Mouse (Mus musculus): ENCODE results near the gene Calr4.

The Calr4 gene

DNA sequence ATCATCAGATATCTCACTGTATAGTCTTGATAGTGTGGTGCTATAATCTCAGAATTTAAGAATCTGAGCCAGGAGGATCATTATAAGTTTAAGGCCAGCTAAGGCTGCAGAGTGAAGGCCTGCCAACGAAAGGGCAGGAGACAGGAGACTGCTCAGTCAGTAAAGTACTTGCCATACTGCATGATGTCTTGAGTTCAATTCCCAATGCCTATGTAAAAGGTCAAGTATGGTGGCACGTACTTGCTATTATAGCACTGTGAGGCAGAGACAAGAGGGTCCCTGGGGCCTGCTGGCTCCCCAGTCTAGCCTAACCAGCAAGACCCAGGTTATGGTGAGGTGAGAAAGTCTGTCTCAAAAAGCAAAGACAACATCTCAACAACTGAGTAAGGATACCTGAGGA lies at the start of gene Calr4:
Gene Calr4 (plus strand): TSS at position 301 of the 400 bp plus-strand sequence.
- DNase-seq, result no peak

DNA sequence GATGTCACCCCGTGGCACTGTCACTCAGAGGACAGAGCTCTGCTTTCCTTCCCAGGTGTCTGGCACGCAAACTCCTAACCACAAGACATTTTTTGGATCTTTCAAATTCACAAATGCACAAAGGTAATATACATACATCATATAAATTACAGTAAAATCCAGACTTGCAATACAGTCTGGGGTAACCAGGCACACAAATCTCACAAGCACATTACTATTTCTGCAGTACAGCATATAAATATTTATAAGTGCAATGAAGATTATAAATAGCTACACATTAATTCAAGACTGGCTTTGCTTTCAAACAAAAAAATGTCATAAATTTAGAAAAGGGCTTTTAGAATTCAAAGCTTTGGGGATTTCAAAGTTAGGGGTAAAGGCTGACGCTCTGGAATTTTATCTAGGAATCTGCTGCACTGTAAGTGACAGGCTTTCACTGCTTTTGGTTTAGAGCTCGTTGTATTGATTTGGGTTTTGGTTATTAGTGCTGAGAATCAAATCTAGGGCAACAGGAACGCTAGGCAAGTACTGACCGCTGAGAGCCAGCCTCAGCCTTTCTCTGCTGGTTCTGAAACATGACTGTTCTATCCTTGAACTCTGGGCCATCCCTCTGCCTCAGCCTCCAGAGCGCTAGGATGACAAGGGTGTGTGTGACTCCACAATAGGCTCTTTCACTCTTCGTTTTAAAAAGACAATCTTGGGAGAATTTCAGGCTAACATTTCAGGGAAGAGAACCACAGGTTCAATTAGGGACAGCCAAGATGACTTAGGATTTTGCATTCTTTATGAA lies 48.5 kb upstream of the Calr4 start:
- no peak for DNase-seq

DNA sequence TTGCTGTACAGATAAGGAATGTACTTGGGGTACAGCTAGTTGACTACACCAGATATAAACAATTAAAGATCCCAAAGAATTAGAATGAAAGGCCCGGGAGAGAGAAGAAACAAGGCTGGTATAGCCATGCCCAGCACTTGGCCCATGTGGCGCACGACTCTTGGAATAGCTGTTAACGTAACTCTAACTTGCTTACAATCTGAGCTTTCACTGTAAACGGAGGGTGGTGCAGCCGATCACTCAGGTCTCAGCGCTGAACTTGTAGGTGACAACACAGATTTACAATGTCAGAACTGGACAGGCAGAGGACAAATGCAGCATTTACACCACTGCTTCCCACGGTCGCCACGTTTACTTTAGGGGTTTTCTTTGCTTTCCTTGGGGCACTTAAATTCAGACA lies 42.7 kb upstream of the Calr4 start:
- DNase-seq, result no peak

DNA sequence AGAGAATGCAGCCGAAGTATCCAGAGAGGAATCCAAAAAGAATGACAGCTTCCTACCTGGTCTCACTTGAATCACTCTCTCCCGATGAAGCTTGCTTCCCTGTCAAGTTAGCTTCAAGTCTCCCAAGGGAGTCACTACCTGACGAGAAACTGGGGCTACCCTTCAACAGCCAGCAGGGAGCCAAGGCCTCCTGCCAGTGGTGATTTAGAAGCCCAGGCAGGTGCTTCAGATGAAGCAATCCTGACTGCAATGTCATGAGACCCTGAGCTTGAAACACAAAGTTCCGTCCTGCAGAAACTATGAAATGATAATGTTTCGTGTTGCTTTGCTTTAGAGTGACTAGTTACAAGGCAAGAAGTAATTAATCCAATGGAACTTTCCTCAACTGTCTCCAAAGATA lies 40.4 kb upstream of the Calr4 start:
- DNase-seq, result no peak

DNA sequence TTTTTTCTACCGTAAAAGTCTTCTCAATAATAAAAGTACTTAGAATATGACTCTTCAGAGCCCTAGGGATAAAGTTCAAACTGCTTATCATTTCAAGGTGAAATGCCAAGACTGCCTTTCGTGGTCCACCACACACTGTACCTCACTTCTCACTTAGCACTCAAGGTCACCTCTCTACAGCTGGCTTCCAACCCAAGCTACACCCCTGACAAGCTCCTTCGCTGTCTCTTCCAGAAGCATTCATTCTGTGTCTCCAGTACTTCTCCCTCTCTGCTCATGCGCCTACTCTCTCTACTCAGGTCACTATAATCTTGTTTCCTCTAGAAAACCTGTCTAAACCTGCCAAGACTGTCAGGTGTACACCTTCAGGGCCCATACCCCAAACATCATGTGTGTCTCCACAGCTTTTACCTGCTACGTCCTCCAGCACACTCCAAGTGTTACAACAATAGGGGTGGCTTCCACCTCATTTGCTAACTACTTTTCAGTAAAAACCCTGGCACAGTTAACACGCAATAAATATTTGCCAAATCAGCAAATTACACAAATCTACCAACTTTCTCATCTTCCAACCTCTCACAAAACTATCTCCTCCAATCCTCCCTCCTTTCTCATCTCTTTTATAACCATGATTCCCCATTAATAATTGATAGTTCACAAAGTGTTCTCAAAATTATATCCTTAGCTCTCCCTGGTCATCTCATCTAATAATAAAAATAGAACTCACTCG lies 38.2 kb upstream of the Calr4 start:
- DNase-seq, result no peak

DNA sequence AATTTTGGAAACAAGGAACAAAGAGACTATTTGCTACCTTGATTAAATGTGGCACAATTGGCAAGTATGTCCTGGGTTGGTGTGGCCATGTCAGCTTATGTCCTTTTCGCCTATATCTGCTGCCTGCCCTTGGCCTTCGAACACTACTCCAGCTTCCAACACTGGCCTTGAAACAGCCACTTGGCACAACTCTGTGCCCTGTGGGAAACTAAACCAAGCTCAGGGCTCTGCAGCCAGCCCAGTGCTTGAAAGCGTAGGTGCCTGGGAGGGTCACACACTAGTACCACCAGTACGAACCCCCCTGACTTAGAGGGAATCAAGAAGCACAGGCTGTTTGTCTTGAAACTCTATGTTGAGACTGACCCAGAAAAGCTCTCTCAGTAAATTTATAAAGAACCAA lies 35.2 kb upstream of the Calr4 start:
- DNase-seq, result no peak

DNA sequence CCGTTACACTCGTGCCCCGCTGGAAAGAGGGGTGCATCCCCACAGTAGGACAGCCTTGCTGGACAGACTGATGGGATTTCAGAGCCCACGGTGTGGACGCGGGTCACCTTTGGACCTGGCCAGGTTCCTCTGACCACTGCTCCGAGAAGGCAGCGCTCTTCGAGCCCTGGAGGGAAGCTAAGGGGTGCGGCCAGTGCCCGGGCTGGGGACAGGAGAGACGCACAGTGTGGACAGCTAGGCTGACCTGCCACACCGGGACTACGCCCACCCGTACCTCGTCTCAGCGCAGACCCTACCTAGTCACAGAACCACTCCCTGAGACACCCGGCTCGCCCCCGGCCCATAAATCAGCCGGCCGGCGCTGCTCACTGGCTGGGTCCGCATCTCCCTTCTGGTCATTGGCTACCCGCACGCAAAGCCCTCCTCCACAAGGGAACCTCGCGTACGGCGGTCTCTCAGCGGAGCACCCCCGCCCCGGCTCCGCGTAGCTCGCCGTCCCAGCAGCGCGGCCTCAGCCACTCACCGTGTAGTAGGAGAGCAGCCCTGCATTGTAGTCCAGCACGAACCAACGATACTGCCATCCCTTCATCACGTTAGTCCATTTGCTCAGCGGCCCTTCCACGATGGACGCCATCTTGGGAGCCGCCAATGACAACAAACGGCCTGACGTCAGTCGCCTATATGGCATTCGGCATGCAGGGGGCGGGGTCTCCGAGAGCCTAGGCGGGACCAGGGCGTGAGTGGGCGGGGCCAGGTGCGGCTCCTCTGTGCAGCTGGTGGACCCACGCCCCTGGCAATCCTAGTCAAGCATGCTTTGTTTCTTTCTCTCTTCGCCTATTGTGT lies 32.5 kb upstream of the Calr4 start, which contains the start of gene Osbpl9:
Gene Osbpl9 (minus strand): TSS at position 691 of the 843 bp plus-strand sequence.
- DNase-seq, result peak; percentile 98

DNA sequence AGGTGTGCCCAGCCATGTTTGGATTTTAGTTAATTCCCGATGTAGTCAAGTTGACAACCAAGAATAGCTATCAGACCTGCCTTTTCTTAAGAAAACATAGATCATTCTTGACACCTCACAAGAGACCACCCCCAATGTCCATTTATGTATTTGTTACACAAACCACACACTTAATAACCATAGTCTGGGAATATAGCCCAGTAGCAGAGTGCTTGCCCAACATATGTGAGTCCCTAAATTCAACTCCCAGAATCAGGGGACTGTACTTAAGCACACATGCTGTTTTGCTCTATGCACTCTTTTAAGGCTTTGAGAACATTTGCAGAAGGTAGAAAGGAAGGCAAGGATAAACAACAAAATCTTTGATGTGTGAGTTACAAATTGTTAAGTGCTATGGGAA lies 30.4 kb upstream of the Calr4 start:
- DNase-seq, result no peak

DNA sequence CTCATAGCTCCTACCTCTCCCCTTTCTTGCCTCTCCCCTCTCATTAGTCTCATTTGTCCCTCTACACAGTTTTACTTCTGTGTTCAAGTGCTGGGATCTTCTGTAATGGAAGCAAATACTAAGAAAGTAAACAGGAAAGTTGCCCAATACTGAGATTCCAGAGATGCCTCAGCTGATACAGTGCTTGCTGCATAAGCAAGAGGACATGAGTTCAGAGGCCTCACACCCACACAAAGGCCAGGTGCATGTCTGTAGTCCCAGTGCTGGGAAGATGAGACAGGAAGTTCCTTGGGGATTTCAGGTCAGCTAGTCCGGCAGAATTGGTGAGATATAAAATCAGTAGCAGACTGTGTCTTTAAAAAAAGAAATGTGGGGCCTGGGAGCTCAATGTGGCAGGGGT lies 29.9 kb upstream of the Calr4 start:
- DNase-seq, result no peak

DNA sequence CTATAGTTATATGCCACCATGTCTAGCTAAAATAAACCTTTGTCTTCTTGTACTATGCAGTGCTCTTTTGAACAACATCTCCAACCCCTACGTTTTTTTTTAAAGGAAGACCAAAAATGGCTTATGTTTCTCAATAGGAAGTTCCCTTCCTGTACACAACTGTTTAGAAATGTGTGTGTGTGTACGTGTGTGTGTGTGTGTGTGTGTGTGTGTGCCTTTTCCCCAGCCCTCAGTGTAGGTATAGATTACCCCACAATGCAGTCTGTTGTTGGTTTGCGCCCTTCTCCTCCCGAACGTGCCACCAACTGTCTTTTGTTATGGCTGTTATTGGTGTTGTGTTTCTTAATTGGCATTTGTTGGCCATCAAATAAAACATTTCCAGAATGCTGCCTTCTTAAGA lies 26.8 kb upstream of the Calr4 start:
- DNase-seq, result no peak

DNA sequence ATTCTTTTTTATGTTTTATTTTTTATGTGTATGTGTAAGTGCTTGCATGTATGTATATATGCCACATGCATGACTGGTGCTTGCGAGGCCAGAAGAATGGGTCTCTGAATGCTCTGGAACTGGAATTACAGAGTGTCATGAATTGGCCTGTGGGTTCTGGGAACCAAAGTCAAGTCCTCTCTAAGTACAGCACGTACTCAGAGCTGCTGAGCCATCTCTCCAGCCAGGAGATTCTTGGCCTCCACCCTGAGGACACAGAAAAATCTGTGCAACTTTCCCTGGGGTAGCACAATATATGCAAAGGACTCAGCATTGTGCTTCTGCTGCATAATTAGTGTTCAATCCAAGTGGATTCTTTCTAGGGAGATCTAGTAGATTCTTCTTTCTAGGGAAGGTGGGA lies 24.0 kb upstream of the Calr4 start:
- DNase-seq, result no peak

DNA sequence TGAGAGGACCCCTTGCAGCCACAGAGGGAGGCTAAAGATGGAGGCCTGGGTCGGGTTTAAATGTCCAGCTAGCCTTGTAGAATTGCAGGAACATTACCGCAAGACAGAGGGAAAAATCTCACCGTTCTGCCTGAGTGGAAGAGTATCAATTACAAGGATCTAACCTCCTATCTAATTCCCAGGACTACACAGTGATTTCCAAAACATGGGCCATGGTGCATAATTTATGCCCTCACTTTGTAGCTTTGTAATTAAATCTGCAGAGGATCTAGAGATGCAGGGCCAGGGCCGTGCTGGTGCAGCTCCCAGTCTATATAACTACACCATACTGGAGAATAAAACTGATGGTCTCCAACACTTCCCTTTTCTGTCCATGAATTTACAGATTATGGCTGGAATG lies 23.4 kb upstream of the Calr4 start:
- no peak for DNase-seq

DNA sequence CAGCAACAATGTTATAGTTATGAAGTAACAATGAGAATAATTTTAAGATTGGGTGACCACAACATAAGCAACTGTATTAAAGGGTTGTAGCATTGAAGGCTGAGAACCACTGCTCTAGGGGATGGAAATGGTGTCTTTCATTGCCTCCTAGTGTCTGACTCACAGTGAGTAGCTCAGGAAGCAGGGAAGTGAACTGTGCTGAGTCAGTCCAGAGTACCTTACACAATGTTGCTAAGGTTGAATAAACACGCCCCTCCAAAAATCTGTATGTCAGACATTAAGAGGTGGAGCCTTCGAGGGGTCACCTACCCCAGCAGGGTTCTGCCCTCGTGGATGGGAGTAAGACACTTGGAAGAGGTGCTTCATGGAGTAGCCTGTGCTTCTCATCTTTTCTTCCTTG lies 20.3 kb upstream of the Calr4 start:
- no peak for DNase-seq

DNA sequence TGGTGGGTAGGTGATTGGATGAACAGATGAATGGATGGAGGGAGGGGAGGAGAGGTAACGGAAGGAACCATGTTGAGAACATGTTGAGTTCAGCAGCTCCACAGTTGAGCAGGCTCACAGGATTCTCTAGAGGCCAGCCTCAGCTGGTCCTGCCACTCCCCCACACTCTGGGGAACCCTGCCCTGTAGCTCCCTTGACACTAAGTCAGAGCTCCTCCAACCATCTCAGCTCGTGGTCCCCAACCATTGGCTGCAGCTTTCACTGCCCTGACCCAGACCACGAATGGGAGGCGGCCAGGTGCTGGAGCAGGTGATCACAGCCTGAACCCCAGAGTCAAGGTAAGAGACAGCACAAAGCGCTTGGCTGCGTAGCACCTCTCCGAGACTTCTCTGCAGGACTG lies 16.3 kb upstream of the Calr4 start:
- no peak for DNase-seq

DNA sequence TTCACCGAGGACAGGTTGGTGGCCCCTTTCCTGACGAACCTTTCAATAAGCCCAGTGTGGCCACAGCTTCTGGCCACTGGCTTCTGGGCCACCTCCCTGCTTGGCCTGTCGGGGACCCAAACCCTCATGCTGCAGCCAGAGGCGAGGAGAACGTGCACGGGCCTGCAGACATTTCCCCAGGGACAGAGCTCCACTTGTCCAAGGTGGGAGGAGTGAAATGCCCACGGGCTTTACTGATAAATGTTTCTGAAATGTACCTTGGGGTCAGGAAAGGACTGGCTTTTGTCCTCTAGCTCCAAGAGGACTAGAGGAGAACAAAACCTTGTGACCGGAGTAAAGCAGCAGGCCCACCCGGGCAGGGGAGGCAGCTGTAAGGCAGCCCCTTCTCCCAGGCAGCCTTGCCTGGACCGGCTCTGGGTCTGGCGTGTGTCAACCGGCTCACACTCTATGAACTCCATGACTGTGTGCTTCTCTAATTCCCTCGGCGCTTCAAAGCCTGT lies 13.8 kb upstream of the Calr4 start:
- DNase-seq, result no peak

DNA sequence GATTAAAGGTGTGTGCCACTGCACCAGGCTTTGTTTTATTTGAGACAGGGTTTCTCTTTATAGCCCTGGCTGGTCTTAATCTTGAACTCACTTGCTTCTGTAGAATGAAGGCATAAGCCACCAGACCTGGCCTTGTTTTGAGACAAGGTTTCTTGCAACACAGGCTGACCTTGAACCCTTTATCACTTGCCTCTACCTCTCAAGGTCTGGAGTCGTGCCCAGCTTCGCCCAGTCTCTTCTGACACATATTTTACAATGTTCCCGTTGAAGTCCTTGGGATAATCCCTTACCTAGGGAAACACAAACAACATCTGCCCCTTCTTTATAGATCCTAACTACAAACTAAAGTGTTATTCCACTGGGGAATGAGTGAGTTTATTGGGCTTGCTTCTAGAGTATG lies 12.3 kb upstream of the Calr4 start:
- DNase-seq, result no peak

DNA sequence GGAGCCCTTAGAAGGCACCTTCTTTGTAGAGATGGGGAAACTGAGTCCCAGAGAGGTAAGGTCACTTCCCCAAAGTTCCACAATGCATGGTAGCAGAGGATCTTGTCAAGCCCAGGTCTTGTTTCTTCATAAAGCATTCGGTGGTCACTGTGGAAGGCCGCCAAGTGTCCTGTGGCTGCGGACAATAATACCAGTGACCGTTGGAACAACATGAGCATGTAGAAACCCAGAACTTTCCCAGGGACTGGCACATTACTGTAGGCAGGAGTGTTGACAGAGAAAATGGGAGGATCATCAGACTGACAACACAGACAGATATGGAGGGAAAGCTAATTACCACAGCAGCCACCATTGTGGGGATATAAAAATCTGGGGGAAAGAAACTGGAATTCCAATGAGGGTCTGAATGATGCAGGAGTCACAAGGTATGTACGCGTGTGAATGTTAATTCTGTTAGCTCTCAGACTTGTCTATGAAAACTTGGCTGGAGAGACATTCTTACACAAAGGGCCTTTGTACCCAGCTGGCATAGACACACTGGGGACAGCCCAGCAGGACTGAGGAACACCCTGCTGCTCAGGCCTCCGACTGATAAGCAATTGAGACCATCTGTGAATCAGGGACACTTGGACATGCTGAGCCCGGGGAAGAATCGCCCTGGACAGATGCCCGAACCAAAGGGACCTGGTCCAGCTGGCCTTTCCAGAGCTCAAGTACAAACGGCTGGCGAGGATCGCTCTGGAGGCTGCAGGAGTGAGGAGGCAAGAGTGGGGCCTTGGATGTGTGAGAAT lies 9.3 kb upstream of the Calr4 start:
- DNase-seq, result peak; percentile 91

DNA sequence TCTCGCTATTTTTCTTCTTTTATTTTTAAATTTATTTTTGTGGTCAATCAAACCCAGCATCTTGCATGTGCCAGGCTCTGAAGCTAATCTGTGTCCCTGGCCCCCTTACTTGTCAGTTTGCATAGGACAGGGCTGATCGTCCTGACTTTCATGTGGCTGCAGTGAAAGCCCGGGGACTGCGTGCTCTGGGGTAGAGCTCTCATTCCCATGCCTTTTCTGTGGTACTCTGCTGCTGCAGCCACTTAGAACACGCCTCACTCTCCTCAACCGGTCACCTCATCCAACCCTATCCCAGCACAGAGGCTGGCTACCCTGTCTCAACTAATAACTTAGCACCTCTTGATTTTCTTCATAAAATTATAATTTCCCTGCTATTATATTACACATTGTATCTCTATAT lies 8.7 kb upstream of the Calr4 start:
- no peak for DNase-seq

DNA sequence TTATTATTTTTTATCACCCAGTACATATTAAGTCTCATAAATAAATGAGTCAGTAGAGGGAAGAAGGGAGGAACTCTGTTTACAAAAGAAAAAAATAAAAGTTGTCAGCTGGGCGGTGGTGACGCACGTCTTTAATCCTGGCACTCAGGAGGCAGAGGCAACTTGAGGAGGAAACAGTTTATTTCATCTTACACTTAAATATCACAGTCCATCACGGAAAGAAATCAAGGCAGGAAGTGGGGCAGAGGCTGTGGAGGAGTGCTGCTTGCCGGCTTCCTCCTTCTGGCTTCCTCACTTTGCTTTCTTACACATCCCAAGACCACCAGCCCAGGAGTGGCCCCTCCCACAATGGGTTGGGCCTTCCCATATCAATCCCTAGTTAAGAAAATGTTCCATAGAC lies 8.2 kb upstream of the Calr4 start:
- DNase-seq, result no peak

DNA sequence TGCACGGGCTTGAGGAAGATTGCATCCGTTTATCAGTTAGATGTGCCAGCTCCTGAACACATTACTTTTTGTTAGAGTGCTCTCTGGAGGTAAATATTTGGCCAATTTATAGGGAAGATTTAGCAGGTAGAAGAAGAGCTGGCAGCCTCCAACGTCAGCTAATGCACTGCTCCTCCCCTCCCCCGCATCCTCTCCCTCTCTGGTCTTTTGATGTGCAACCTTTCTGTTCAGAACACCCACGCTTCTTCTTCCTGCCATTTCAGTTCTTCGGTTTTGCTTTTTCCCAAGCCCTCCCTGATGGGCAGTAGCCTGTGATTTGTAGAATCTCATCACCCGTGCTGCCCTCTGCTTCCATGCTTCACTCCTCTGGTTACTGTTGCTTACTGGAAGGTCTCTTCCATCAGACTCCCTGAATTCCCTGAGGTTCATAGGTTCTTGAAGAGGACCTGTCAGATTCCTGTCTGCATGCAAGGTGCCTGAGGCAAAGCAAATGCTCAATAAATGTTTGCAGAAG lies 4.5 kb upstream of the Calr4 start:
- DNase-seq, result no peak

DNA sequence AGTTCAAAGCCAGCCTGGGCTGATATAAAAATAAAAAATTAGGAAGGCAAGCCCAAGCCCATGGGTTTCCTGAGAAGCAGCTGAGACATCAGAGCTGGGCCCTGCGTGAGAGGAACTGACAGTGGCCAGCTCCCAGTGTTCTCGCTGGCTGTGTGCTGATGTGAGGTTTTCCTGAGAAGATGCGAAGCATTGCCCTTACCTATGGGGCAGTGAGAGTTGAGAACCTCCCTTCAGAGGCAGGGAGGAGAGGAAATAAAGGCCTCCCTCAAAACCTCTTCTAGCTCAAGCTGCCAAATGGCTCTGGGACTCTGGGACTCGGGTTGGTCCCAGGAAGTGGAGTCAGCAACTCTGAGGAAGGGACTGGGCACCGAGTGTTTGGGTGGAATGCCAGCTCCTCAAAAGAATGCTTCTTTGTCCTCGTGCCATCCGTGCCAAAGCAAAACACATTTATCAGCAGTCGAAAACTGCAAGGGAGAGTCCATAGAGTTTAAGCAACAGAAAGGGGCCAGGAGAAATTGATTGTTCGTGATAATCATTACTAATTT lies 593 bp downstream of the Calr4 start:
- DNase-seq, result peak; percentile 12
